Mouse (Mus musculus): ENCODE measurements around the gene Ell. TPM values are rescaled to one million over a fixed set of nuclear protein-coding genes. Genes with fewer than 3 reads are reported as not detected.

Ell gene
- polyA plus RNA-seq (2014; fragmentation: Nextera tagmentation; extraction: Ambion mirVana) = 16.7 and 17.8 TPM in 2 replicates

DNA sequence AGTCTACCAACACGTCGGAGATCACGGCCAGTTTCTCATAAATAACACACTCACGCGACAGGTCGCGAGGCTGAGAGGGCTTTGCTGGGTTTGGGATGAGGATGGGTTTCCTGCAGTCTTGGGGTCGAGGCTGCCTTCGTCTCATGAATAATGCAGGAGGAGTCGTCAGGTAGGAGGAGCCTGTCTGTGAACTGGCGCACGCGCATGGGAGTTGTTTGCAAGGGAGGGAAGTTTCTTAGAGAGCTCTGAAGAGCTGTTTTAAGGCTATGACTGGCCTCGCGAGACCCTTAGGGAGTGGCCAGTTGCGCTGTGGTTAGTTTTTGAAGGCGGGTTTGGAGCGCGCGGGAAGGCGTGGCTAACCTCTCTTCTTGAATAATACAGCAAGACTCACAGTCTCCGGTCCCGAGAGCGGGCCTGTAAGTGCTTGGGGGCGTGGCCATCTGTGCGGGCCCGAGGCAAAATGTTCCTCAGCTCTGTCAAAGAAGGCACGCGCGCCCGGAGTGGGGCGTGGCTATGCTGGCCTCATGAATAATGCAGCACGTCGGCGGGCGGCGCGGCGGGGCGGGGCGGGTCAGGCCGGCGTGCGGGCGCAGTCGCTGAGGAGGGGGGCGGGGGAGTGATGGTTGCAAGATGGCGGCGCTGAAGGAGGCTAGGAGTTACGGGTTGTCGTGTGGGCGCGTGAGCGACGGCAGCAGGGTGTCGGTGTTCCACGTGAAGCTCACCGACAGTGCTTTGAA, at the start of gene Ell:
Gene Ell (plus strand): TSS at position 381 of the 737 bp plus-strand sequence.
- H3K4me2 ChIP-seq (ENCODE audit: low read depth, low read length) = peak within 1 kb of the TSS; percentile 82

DNA sequence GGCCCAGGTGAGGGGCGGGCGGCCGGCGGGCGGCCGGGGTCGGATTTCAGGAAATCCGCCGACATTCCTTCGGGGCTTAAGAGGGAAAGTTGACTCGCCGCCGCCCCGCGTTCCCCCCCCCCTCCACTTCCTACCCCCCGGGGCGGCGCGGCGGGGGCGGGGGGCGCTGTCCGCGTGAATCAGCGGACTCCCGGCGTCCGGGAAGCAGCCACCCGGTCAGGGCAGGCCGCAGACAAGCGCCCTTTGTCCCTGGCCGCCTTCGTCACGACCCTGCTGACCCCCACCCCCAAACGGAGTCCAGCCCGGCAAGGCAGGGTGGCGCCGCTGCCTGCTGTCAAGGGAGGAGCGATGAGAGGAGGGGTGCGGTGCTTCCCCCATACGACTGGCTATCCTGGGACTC, 49.7 kb upstream of the Ell start:
- Histone ChIP-seq H3K9ac (replicated peaks; ENCODE audit: low read depth, low read length) (no peak overlapping the region), H3K27ac (ENCODE audit: low read depth, low read length) (no peak overlapping the region), H3K27me3 (ENCODE audit: control insufficient read depth, insufficient read depth, low read length) (peaks cover 74% of the 10 kb centered on the region), H3K4me1 (ENCODE audit: control insufficient read depth, insufficient read depth, low read length) (peaks cover 37% of the 10 kb centered on the region), H3K9me3 (ENCODE audit: control insufficient read depth, low read length) (no peaks in the 10 kb centered on the region), H3K4me3 (ENCODE audit: low read depth, low read length) (no peak overlapping the region; the same call in 1 of the 2 replicates), H3K36me3 (ENCODE audit: control insufficient read depth, insufficient read depth, low read length) (no peaks in the 10 kb centered on the region), H3K4me2 (ENCODE audit: low read depth, low read length) (no peak overlapping the region)
- under 1% methylated on average over 31 of the region's 41 CpGs for WGBS
- ATAC-seq (ENCODE audit: low read depth) = no peak

More for the DNA sequence above, at the start of gene Ell:
- Histone ChIP-seq H3K9ac (replicated peaks; ENCODE audit: low read depth, low read length) (peak within 1 kb of the TSS; percentile 67), H3K36me3 (ENCODE audit: control insufficient read depth, insufficient read depth, low read length) (peaks cover 11% of the 10 kb centered on the region; the same call in 1 of the 2 replicates), H3K9me3 (ENCODE audit: control insufficient read depth, low read length) (no peaks in the 10 kb centered on the region), H3K4me3 (ENCODE audit: low read depth, low read length) (peak within 1 kb of the TSS; percentile 69), H3K4me1 (ENCODE audit: control insufficient read depth, insufficient read depth, low read length) (peaks cover 18% of the 10 kb centered on the region), H3K27me3 (ENCODE audit: control insufficient read depth, insufficient read depth, low read length) (no peaks in the 10 kb centered on the region), H3K27ac (ENCODE audit: low read depth, low read length) (peak within 1 kb of the TSS; percentile 93)
- WGBS = under 1% methylated on average over 57 of the region's 58 CpGs
- ATAC-seq (ENCODE audit: low read depth) = peak; percentile 88

DNA sequence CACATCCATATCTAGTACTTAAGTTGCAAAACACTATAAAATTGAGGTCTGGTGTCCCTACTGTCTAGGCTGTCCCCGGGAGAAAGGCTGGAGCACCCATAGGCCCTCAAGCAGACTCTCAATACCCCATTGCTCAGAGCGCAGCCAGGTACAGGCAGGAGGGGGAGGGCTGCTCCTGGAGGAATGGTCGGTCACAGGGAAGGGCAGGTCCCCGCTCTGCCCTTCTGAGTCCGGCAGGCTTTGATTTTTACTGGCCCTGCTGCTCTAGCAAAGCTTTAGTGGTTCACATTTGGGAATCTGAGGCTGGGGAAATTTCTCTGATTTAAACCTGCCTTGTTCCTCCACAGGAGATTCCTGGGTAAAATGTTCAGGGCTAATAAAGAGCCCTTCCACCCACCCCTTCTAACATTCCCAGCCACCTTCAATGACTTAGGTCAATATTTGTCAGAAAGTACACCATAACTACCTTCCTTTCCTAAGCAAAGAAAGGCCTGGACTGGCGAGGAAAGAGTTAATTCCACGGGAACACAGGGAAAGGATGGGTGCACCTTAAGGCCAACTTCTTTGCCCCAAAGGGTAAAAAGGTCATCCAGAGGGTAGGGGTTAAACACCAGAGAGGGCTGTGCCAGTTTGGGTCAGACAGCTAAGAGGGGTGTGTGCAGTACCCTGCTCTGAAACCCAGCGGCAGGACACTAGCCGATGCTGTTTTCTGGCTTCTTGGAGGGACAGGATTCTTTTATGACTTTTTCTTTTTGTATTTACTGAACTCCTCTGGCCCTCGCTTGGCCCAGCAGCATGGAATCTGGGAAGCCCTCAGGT, 49.0 kb upstream of the Ell start:
- H3K27me3 ChIP-seq (ENCODE audit: control insufficient read depth, insufficient read depth, low read length) = peaks cover 77% of the 10 kb centered on the region
- H3K4me3 ChIP-seq (ENCODE audit: low read depth, low read length) = no peak overlapping the region
- H3K4me2 ChIP-seq (ENCODE audit: low read depth, low read length) = no peak overlapping the region
- H3K27ac ChIP-seq (ENCODE audit: low read depth, low read length) = no peak overlapping the region
- peaks cover 37% of the 10 kb centered on the region for H3K4me1 ChIP-seq (ENCODE audit: control insufficient read depth, insufficient read depth, low read length)
- no peaks in the 10 kb centered on the region for H3K9me3 ChIP-seq (ENCODE audit: control insufficient read depth, low read length)
- H3K9ac ChIP-seq (replicated peaks; ENCODE audit: low read depth, low read length) = no peak overlapping the region
- no peak for ATAC-seq (ENCODE audit: low read depth)
- H3K36me3 ChIP-seq (ENCODE audit: control insufficient read depth, insufficient read depth, low read length) = no peaks in the 10 kb centered on the region
- 9% methylated on average over 10 of the region's 10 CpGs for WGBS

DNA sequence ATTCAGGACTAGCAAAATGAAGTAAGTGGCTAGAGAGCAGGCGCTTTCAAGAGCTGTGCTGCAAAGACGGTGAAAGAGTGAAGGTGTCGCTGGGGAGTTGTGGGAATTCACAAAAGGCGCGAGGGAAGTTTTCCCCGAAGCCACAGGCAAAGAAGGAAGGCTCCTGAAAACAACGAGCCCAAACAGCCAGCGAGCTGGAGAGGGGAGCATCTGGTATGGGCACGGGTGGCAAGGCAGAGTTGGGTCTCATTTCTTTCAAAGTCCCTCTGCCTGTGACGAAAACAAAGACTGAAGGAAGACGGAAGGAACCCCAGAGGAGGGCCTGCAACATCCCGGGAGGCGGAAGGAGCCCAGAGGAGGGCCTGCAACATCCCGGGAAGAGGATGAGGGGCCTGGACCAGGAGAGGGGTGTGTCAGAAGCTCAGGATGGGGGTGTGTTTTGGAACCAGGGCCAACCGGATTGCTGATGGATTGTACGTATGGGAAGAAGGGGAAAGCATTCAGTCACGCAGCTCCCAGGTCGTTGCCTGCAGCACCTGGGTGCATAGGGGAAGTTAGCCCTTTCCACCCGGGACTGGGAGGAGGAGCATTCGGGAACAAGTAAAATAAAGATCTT, 48.3 kb upstream of the Ell start:
- no peak overlapping the region for H3K9ac ChIP-seq (replicated peaks; ENCODE audit: low read depth, low read length)
- H3K4me3 ChIP-seq (ENCODE audit: low read depth, low read length) = no peak overlapping the region
- H3K9me3 ChIP-seq (ENCODE audit: control insufficient read depth, low read length) = no peaks in the 10 kb centered on the region
- no peaks in the 10 kb centered on the region for H3K36me3 ChIP-seq (ENCODE audit: control insufficient read depth, insufficient read depth, low read length)
- 2% methylated on average over 20 of the region's 20 CpGs for WGBS
- H3K4me1 ChIP-seq (ENCODE audit: control insufficient read depth, insufficient read depth, low read length) = peaks cover 37% of the 10 kb centered on the region
- H3K27ac ChIP-seq (ENCODE audit: low read depth, low read length) = no peak overlapping the region
- H3K4me2 ChIP-seq (ENCODE audit: low read depth, low read length) = no peak overlapping the region
- no peak for ATAC-seq (ENCODE audit: low read depth)
- H3K27me3 ChIP-seq (ENCODE audit: control insufficient read depth, insufficient read depth, low read length) = peaks cover 77% of the 10 kb centered on the region

DNA sequence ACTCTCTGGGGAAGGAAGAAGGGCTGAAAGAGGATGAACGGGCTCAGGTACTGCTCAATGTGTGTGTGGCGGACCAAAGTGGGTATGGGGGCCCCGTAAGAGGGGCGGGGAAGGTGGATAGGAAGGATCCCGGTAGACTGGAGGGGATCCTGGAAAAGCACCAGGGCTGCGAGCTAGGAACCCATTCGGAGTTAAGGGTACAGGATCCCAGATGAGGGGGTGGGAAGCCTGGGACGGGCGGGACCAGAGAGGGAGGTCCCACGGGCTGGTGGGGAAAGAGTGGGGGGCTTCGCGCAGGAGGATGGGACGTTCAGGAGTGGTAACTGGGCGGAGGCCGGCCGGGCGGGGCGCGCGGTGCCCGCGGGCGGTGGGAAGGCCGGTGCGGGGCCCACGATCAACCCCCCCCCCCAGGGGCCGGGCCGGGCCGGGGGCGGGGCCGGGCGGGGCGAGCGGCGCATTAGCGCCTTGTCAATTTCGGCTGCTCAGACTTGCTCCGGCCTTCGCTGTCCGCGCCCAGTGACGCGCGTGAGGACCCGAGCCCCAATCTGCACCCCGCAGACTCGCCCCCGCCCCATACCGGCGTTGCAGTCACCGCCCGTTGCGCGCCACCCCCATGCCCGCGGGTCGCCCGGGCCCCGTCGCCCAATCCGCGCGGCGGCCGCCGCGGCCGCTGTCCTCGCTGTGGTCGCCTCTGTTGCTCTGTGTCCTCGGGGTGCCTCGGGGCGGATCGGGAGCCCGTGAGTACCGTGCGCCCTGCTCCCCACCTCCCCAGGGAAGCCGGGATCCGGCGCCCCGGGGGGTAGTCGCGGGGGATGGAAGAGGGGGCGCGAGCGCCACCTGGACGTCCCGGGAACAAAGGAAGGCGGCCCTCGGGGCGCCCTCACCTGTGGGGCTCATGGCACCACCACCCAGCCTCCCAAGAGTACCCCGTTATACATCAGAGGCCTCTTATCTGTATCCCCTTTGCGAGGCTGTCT, 46.3 kb upstream of the Ell start, which contains the start of gene Crlf1:
Gene Crlf1 (plus strand): TSS at position 495 of the 977 bp plus-strand sequence.
- H3K4me3 ChIP-seq (ENCODE audit: low read depth, low read length) = peak within 1 kb of the TSS; percentile 29; the same call in 1 of the 2 replicates
- no peak; the same call in 1 of the 2 replicates for ATAC-seq (ENCODE audit: low read depth)
- H3K4me1 ChIP-seq (ENCODE audit: control insufficient read depth, insufficient read depth, low read length) = peaks cover 26% of the 10 kb centered on the region
- no peak within 1 kb of the TSS for H3K27ac ChIP-seq (ENCODE audit: low read depth, low read length)
- peak within 1 kb of the TSS; percentile 50 for H3K4me2 ChIP-seq (ENCODE audit: low read depth, low read length)
- 0 out of 2 replicates have a peak within 1 kb of the TSS, but pooled peaks have one; percentile 25 for H3K9ac ChIP-seq (replicated peaks; ENCODE audit: low read depth, low read length)
- peaks cover 88% of the 10 kb centered on the region for H3K27me3 ChIP-seq (ENCODE audit: control insufficient read depth, insufficient read depth, low read length)
- no peaks in the 10 kb centered on the region for H3K36me3 ChIP-seq (ENCODE audit: control insufficient read depth, insufficient read depth, low read length)
- H3K9me3 ChIP-seq (ENCODE audit: control insufficient read depth, low read length) = no peaks in the 10 kb centered on the region
- under 1% methylated on average over 78 of the region's 93 CpGs for WGBS

DNA sequence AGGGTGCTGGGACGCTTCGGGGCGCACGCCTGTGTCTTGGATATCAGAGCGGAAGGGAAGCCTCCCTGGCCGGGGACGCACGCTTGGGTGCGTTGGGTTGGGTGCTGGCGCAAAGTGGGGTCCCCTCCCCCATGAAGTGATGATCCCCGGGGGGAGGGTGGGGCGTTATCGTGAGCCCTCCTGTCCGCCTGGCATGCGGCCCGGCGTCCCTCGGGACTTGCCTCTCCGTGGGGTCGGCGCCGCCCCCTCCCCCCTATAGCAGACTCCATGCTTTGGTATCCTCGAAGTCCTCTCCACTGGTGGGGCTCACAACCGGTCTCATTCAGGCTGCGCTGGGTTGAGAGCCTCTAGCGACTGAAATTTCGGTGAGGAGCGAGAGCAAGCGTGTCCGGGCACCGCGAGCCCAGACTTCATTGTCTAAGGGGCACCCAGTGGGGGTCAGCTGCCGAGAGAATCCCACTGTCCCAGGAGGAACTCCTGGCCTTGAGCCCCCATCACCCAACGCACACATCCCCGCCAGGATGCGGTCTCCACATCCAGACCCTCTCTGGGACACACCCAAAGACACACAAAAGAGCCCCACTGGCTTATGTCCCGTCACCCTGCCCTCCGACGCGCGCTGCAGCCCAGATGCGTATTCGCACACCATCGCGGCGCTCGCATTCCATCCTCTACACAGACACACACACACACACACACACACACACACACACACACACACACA, 45.4 kb upstream of the Ell start:
- no peaks in the 10 kb centered on the region for H3K36me3 ChIP-seq (ENCODE audit: control insufficient read depth, insufficient read depth, low read length)
- H3K4me2 ChIP-seq (ENCODE audit: low read depth, low read length) = peak overlapping the region; percentile 50
- no peaks in the 10 kb centered on the region for H3K9me3 ChIP-seq (ENCODE audit: control insufficient read depth, low read length)
- WGBS = 1% methylated on average over 47 of the region's 47 CpGs
- H3K4me1 ChIP-seq (ENCODE audit: control insufficient read depth, insufficient read depth, low read length) = peaks cover 20% of the 10 kb centered on the region
- peak overlapping the region; percentile 29; the same call in 1 of the 2 replicates for H3K4me3 ChIP-seq (ENCODE audit: low read depth, low read length)
- no peak for ATAC-seq (ENCODE audit: low read depth)
- H3K27ac ChIP-seq (ENCODE audit: low read depth, low read length) = no peak overlapping the region
- H3K9ac ChIP-seq (replicated peaks; ENCODE audit: low read depth, low read length) = 0 out of 2 replicates have a peak overlapping the region, but pooled peaks have one; percentile 22
- peaks cover 88% of the 10 kb centered on the region for H3K27me3 ChIP-seq (ENCODE audit: control insufficient read depth, insufficient read depth, low read length)

DNA sequence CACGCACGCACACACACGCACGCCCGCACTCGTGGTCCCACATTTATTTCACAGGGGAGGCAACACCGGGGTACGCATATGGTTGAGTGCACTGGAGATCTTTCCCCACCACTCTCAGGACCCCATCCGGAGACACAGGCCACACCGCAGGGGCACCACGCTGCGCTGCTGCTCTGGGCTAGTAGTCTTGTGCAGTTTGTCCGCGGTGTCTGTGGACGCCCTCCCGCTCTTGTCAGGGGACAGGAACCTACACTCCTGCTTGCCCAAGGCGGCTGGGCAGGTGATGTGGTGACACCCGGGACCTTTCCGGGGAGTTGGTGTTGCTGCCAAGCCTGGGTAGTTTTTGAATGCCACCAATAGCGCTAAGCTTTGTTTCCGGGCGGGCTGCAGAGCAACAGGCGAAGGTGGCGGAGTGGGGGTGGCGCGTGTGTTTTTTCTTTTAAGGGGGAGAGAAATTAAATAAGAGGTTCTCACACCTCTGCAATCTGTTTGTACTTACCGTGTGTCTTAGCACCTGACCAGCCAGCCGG, 44.8 kb upstream of the Ell start:
- H3K9ac ChIP-seq (replicated peaks; ENCODE audit: low read depth, low read length) = no peak overlapping the region
- ATAC-seq (ENCODE audit: low read depth) = no peak
- peaks cover 19% of the 10 kb centered on the region for H3K4me1 ChIP-seq (ENCODE audit: control insufficient read depth, insufficient read depth, low read length)
- no peak overlapping the region for H3K27ac ChIP-seq (ENCODE audit: low read depth, low read length)
- H3K4me3 ChIP-seq (ENCODE audit: low read depth, low read length) = 0 out of 2 replicates have a peak overlapping the region, but pooled peaks have one; percentile 10
- H3K4me2 ChIP-seq (ENCODE audit: low read depth, low read length) = peak overlapping the region; percentile 50; the same call in 1 of the 2 replicates
- peaks cover 84% of the 10 kb centered on the region for H3K27me3 ChIP-seq (ENCODE audit: control insufficient read depth, insufficient read depth, low read length)
- H3K9me3 ChIP-seq (ENCODE audit: control insufficient read depth, low read length) = no peaks in the 10 kb centered on the region
- H3K36me3 ChIP-seq (ENCODE audit: control insufficient read depth, insufficient read depth, low read length) = no peaks in the 10 kb centered on the region
- 3% methylated on average over 28 of the region's 28 CpGs for WGBS
